Mouse (Mus musculus) liver, embryonic 15.5 days (tissue): ENCODE data around the gene Krt24. TPM values are rescaled to one million over a fixed set of nuclear protein-coding genes. Genes with fewer than 3 reads are reported as not detected.

ENCODE experiments used
- ATAC-seq: fragments of 200-750 bp; cut with Nextera tagmentation; 2 replicates; pipeline ENCODE4 v1.8.0; 2017; ENCODE audit warnings: moderate number of reproducible peaks, mild to moderate bottlenecking, moderate library complexity; ENCODE audit not compliant: insufficient read depth
- H3K27ac ChIP-seq: fragments of 300-500 bp; sonication (generic); replicated peaks from 2 replicates; pipeline ENCODE4 v1.5.1; 2015; ENCODE audit warnings: mild to moderate bottlenecking, inconsistent platforms
- H3K27me3 ChIP-seq: fragments of 300-500 bp; sonication (generic); 2 replicates; pipeline ENCODE4 v1.6.1; 2015; ENCODE audit warnings: mild to moderate bottlenecking, inconsistent platforms
- H3K36me3 ChIP-seq: fragments of 300-500 bp; sonication (generic); replicated peaks from 2 replicates; pipeline ENCODE4 v1.6.1; 2015; ENCODE audit warnings: moderate library complexity, mild to moderate bottlenecking, inconsistent platforms
- H3K4me1 ChIP-seq: fragments of 300-500 bp; sonication (generic); replicated peaks from 2 replicates; pipeline ENCODE4 v1.6.1; 2015; ENCODE audit warnings: inconsistent platforms
- H3K4me2 ChIP-seq: fragments of 300-500 bp; sonication (generic); 2 replicates; pipeline ENCODE4 v1.6.1; 2015; ENCODE audit warnings: moderate library complexity, mild to moderate bottlenecking, inconsistent platforms
- H3K4me3 ChIP-seq: fragments of 300-500 bp; sonication (generic); replicated peaks from 2 replicates; pipeline ENCODE4 v1.5.1; 2015; ENCODE audit warnings: mild to moderate bottlenecking, inconsistent platforms
- H3K9ac ChIP-seq: fragments of 300-500 bp; sonication (generic); 2 replicates; pipeline ENCODE4 v1.6.1; 2015; ENCODE audit warnings: moderate library complexity, mild to moderate bottlenecking, inconsistent platforms
- H3K9me3 ChIP-seq: fragments of 300-500 bp; sonication (generic); replicated peaks from 2 replicates; pipeline ENCODE4 v1.6.1; 2016; ENCODE audit warnings: inconsistent platforms
- WGBS: fragments of 180-500 bp; shearing (Covaris S2); methylation state at CpG from one replicate; pipeline ENCODE4 v1.1.7; 2015; ENCODE audit warnings: mixed read lengths; ENCODE audit not compliant: insufficient replicate concordance; 5-methylcytosine and 5-hydroxymethylcytosine counted together
- polyA plus RNA-seq: library from polyadenylated mRNA; unstranded; fragments of >200 nt; fragmentation: Nextera tagmentation; extraction: Ambion mirVana; gene quantifications from 2 replicates; pipeline ENCODE4 v1.2.1, GENCODE M21; 2015

Gene Krt24
- polyA plus RNA-seq, 1 experiment from 2014 or later = not detected

GRCm38 (mm10) chr11:99284011-99284410 is 1.1 kb downstream of the Krt24 start:
- no peak for ATAC-seq
- Histone ChIP-seq H3K4me1 (no peaks in the 10 kb centered on the region), H3K9me3 (no peaks in the 10 kb centered on the region), H3K4me3 (no peak overlapping the region), H3K36me3 (no peaks in the 10 kb centered on the region), H3K4me2 (no peak overlapping the region), H3K9ac (no peak overlapping the region), H3K27ac (no peak overlapping the region), H3K27me3 (no peaks in the 10 kb centered on the region)
- WGBS = 63% methylated on average over 5 of the region's 5 CpGs

GRCm38 (mm10) chr11:99283334-99283733 is 1.7 kb downstream of the Krt24 start:
- H3K9me3 ChIP-seq = no peaks in the 10 kb centered on the region
- 25% methylated on average over 4 of the region's 4 CpGs for WGBS
- no peak overlapping the region for H3K9ac ChIP-seq
- no peak overlapping the region for H3K27ac ChIP-seq
- ATAC-seq = no peak
- no peak overlapping the region for H3K4me2 ChIP-seq
- no peaks in the 10 kb centered on the region for H3K4me1 ChIP-seq
- no peaks in the 10 kb centered on the region for H3K36me3 ChIP-seq
- no peaks in the 10 kb centered on the region for H3K27me3 ChIP-seq
- H3K4me3 ChIP-seq = no peak overlapping the region

- H3K4me2 ChIP-seq = no peak overlapping the region
- H3K9me3 ChIP-seq = no peaks in the 10 kb centered on the region
- 62% methylated on average over 9 of the region's 9 CpGs for whole genome bisulfite sequencing
- H3K27me3 ChIP-seq = no peaks in the 10 kb centered on the region
- ATAC-seq = no peak
- H3K4me3 ChIP-seq = no peak overlapping the region
- H3K36me3 ChIP-seq = no peaks in the 10 kb centered on the region
- H3K27ac ChIP-seq = no peak overlapping the region
- H3K4me1 ChIP-seq = no peaks in the 10 kb centered on the region
- H3K9ac ChIP-seq = no peak overlapping the region
Measured at GRCm38 (mm10) chr11:99281116-99281515, 3.9 kb downstream of the Krt24 start.

DNA sequence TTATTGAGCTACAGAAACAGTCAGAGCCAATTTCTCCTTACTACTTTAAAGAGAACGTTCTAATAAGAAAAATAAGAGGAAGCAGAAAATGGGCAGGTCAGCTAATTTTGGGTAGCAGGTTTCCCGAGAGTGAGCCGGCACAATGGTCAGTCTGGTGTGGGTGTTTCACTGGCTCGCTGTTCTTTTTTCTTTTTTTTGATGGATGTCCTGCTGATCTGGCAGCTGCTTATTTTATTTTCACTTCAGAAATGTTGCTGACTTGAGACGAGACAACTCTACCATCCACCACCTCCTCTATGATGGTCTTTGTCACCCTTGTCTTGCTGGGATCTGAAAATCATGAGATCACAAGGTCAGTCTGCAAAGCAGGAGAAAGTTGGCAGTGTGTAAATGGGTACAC is 5.1 kb downstream of the Krt24 start:
- 47% methylated on average over 5 of the region's 5 CpGs for WGBS
- ATAC-seq = no peak
- H3K4me1 ChIP-seq = no peaks in the 10 kb centered on the region
- H3K9me3 ChIP-seq = no peaks in the 10 kb centered on the region
- H3K9ac ChIP-seq = no peak overlapping the region
- no peaks in the 10 kb centered on the region for H3K36me3 ChIP-seq
- no peaks in the 10 kb centered on the region for H3K27me3 ChIP-seq
- H3K4me2 ChIP-seq = no peak overlapping the region
- H3K4me3 ChIP-seq = no peak overlapping the region
- H3K27ac ChIP-seq = no peak overlapping the region

DNA sequence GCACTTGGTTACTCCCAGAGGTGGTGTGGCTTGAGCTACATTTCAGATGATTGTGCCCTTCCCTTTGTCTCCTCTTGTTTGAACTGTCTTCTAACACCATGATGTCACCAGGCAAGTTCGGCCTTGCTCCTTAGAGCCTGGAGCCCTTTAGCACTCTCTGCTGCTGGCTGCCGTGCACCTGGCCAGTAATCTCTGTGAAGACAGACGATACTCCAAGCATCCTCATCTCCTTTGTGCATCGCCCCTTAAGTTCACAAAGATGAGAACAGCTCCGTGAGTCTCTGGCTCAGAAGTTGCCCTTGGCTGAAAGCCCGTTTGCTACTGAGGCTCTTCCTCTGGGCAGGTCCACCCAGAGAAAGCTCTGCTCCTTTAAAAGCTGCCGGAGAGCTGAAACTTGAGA is 8.3 kb downstream of the Krt24 start:
- ATAC-seq = no peak
- Histone ChIP-seq H3K9me3 (no peaks in the 10 kb centered on the region), H3K27ac (no peak overlapping the region), H3K4me1 (no peaks in the 10 kb centered on the region), H3K9ac (no peak overlapping the region), H3K36me3 (no peaks in the 10 kb centered on the region), H3K27me3 (no peaks in the 10 kb centered on the region), H3K4me2 (no peak overlapping the region), H3K4me3 (no peak overlapping the region)
- WGBS = 44% methylated on average over 7 of the region's 7 CpGs

DNA sequence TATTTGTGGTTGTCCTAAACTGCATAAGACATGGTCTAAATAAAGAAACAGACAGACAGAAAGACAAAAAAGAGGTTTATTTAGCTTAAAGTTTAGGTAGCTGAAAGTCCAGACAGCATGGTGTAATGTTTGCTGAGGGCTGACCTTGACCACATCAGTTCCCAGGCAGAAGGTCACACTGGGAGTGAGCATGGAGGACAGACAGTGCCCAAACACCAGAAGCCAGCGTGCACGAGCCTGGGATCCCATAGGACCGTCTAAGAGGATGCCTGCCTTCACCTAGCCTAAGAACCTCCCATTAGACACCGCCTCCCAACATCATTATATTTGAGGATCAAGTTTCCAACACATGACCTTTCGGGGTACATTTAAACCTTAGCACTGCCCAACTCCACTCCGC is 9.4 kb downstream of the Krt24 start:
- Histone ChIP-seq H3K4me1 (no peaks in the 10 kb centered on the region), H3K27ac (no peak overlapping the region), H3K36me3 (no peaks in the 10 kb centered on the region), H3K9ac (no peak overlapping the region), H3K9me3 (no peaks in the 10 kb centered on the region), H3K4me3 (no peak overlapping the region), H3K4me2 (no peak overlapping the region), H3K27me3 (no peaks in the 10 kb centered on the region)
- ATAC-seq = peak; percentile 69
- WGBS = 58% methylated on average over 6 of the region's 6 CpGs

DNA sequence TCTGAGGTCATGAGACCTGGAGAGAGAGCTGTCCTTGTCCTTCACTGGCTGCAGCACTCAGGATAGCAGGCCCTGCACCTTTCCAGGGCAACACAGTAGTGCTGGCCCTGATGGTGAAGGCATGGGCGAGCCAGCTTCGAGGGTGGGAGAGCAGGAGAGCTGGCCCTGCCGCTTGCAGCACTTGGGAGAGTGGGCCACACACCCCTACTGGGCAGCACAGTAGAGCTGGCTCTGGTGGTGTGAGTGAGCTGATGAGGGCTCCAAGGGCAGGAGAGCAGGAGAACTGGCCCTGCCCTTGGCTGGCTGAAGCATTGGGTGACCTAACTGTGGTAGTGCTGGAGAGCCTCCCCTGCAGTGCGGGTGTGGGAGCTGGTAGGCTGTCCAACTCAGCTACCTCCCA is 12.3 kb downstream of the Krt24 start:
- Histone ChIP-seq H3K4me2 (no peak overlapping the region), H3K4me1 (no peaks in the 10 kb centered on the region), H3K36me3 (no peaks in the 10 kb centered on the region), H3K9ac (no peak overlapping the region), H3K27me3 (no peaks in the 10 kb centered on the region), H3K9me3 (no peaks in the 10 kb centered on the region), H3K4me3 (no peak overlapping the region), H3K27ac (no peak overlapping the region)
- no peak for ATAC-seq
- WGBS = 76% methylated on average over 4 of the region's 4 CpGs

DNA sequence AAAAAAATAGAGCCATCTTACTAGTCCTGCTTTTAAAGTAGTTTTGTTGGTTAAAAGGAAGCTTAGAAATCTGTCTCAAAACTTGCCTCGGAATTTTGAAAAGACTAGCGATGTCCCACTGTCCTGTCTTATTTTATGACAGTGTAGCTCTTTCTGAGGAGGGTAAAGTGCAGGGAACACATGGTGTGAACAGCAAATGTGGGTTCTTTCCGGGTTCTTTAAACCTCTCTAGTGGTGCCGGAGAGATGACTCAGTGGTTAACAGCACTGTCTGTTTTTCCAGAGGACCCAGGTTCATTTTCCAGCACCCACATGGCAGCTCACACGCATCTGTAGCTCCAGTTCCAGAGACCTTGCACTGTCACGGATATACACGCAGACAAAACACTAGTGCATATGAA is 15.9 kb downstream of the Krt24 start:
- Histone ChIP-seq H3K36me3 (no peaks in the 10 kb centered on the region), H3K9me3 (no peaks in the 10 kb centered on the region), H3K9ac (no peak overlapping the region), H3K27me3 (0 out of 2 replicates have a peak, but pooled peaks cover 1% of the 10 kb centered on the region), H3K4me1 (no peaks in the 10 kb centered on the region), H3K4me3 (no peak overlapping the region), H3K27ac (no peak overlapping the region), H3K4me2 (no peak overlapping the region)
- ATAC-seq = no peak
- 64% methylated on average over 7 of the region's 7 CpGs for WGBS

DNA sequence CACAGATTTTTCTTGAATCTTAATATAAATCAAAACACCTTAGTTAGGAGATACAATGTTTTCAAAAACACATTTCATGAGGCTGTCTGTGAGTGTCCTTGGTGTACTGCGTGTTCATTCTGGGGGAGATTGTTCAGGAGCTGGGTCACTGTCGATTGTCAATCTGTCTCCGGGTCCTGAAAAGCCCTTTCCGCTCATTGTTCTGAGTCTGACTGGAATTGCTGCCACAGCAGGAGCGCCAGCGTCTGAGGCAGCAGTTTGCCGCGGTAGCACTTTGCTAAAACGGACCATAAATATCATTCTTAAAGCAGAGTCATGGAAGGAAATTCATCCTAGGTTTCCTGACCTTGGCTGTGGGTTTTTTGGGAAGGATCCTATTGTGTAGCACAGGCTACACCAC is 19.3 kb downstream of the Krt24 start:
- ATAC-seq = no peak
- Histone ChIP-seq H3K27me3 (0 out of 2 replicates have a peak, but pooled peaks cover 6% of the 10 kb centered on the region), H3K27ac (no peak overlapping the region), H3K4me3 (no peak overlapping the region), H3K36me3 (no peaks in the 10 kb centered on the region), H3K4me2 (no peak overlapping the region), H3K9ac (no peak overlapping the region), H3K9me3 (no peaks in the 10 kb centered on the region), H3K4me1 (no peaks in the 10 kb centered on the region)
- WGBS = 30% methylated on average over 9 of the region's 9 CpGs

GRCm38 (mm10) chr11:99265220-99265619 is 19.8 kb downstream of the Krt24 start:
- H3K4me2 ChIP-seq = no peak overlapping the region
- H3K27ac ChIP-seq = no peak overlapping the region

GRCm38 (mm10) chr11:99256213-99256612 is 28.8 kb downstream of the Krt24 start:
- no peaks in the 10 kb centered on the region for H3K36me3 ChIP-seq
- no peak for ATAC-seq

More at GRCm38 (mm10) chr11:99265220-99265619, 19.8 kb downstream of the Krt24 start:
- WGBS = 64% methylated on average over 9 of the region's 9 CpGs
- no peaks in the 10 kb centered on the region for H3K36me3 ChIP-seq
- H3K27me3 ChIP-seq = 0 out of 2 replicates have a peak, but pooled peaks cover 6% of the 10 kb centered on the region
- no peaks in the 10 kb centered on the region for H3K4me1 ChIP-seq
- no peak overlapping the region for H3K4me3 ChIP-seq
- H3K9ac ChIP-seq = no peak overlapping the region
- H3K9me3 ChIP-seq = no peaks in the 10 kb centered on the region
- no peak for ATAC-seq

GRCm38 (mm10) chr11:99255316-99255715 is 29.7 kb downstream of the Krt24 start:
- Histone ChIP-seq H3K4me2 (no peak overlapping the region), H3K9me3 (no peaks in the 10 kb centered on the region), H3K27me3 (no peaks in the 10 kb centered on the region), H3K36me3 (no peaks in the 10 kb centered on the region), H3K4me3 (no peak overlapping the region), H3K4me1 (no peaks in the 10 kb centered on the region), H3K9ac (no peak overlapping the region), H3K27ac (no peak overlapping the region)
- no peak for ATAC-seq
- WGBS = 53% methylated on average over 8 of the region's 8 CpGs

More at GRCm38 (mm10) chr11:99256213-99256612, 28.8 kb downstream of the Krt24 start:
- no peaks in the 10 kb centered on the region for H3K27me3 ChIP-seq
- H3K4me3 ChIP-seq = no peak overlapping the region
- no peaks in the 10 kb centered on the region for H3K4me1 ChIP-seq
- H3K9me3 ChIP-seq = no peaks in the 10 kb centered on the region
- no peak overlapping the region for H3K27ac ChIP-seq
- H3K9ac ChIP-seq = no peak overlapping the region
- no peak overlapping the region for H3K4me2 ChIP-seq
- WGBS = 61% methylated on average over 4 of the region's 4 CpGs
